Mouse (Mus musculus): ENCODE measurements at regions not wholly inside any gene's neighbourhood (a gene's known extent, or its start where the extent isn't known, plus 50 kb on each side); places are given as distances from the start of the nearest gene placed in this dataset.

DNA sequence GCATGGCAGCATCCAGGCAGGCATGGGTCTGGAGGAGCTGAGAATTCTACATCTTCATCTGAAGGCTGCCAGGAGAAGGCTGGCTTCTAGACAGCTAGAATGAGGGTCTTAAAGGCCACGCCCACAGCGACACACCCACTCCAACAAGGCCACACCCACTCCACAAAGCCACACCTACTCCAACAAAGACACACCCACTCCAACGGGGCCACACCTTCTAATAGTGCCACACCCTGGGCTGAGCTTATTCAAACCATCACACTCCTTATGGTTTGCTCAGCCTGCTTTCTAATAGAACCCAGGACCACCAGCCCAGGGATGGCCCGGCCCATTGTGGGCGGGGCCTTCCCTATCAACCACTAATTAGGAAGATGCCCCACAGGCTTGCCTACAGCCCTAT is 149.0 kb downstream of the 2410131K14Rik start:
- TF ChIP-seq CTCF (IDR thresholded peaks at IDR 0.05; ENCODE audit: low read depth, low read length) = no peak
- no peak for TF ChIP-seq GATA1 (IDR thresholded peaks at IDR 0.05; ENCODE audit: borderline replicate concordance, low read length)

All from G1E (cell line).